Mouse (Mus musculus) heart, adult 18-20 months (tissue): ENCODE results near the gene Pcx. TPM values are rescaled to one million over a fixed set of nuclear protein-coding genes. Genes with fewer than 3 reads are reported as not detected.

ENCODE experiments used
- DNase-seq, 2 experiments: peaks; one replicate each; pipeline ENCODE4 v3.0.0; 2021 to 2022; ENCODE audit warnings: mixed read lengths in 1 of 2
- long read RNA-seq, 2 experiments: library from polyadenylated mRNA; stranded (forward); transcript quantifications; one replicate each; pipeline ENCODE4 v2.0.0; 2021
- total RNA-seq, 2 experiments: library from RNA; stranded (reverse); gene quantifications; 2 replicates each; pipeline ENCODE4 v1.2.3; 2021

Gene Pcx
- total RNA-seq, result 10 to 100 TPM; 44.9 to 96.4 TPM
- long read RNA-seq, experiment 1, full-length matches to known transcripts, result 26 of 82 reads
- long read RNA-seq, experiment 1, partial matches to known transcripts, result 10 of 82 reads
- long read RNA-seq, experiment 1, other reads (novel, unspliced or antisense), result 46 of 82 reads
- long read RNA-seq, experiment 2, full-length matches to known transcripts, result 11 of 93 reads
- long read RNA-seq, experiment 2, partial matches to known transcripts, result 81 of 93 reads
- long read RNA-seq, experiment 2, other reads (novel, unspliced or antisense), result 1 of 93 reads

DNA sequence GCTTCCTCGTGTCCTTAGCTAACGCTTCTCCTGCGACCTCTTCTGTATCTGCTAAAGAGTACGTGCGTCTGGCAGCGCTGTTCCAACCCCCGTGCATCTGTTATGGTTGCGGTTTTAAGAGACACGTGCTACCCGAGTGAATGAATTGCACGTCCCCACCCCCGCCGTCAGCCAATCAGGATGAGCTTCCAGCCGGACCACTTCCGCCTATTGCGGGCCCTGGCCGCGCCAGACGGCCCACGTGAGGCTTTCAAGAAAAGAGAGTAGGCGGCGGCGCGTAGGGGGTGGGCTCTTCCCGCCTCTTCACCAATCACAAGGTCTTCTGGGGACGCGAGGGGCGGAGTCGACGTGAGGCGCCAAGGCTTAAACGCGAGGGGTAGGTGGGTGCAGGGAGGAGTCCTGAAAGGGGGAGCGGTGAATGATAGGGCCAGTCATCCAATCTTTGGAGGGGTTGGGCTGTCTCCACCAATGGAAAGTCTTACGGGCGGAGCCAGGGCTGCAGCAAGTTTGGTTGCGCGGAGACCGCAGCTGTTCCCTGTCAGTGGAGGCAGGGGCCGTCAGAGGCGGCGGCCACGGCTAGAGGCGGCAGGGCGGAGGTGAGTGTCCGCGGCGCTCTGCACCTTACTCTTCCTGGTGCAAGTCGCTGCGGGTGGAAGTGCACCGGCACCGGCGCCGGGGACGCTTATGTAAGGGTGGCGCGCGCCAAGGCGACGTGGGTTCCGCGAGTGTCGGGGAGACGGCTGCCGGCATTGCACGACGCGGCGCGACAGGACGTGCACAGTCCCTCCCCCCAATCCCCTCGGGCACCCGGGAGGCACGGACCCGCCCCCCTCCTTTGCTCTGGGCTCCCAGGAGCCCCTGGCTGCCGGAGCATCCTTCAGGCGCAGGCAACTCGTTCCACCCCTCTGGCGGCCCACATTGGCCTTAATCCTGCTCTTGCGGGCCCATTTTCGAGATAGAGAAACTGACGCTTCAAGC is at the start of gene Pcx:
Gene Pcx, plus strand, starts transcription at position 487 of the 978 bp plus-strand sequence.
- DNase-seq, result peak; percentile 99 to 100

DNA sequence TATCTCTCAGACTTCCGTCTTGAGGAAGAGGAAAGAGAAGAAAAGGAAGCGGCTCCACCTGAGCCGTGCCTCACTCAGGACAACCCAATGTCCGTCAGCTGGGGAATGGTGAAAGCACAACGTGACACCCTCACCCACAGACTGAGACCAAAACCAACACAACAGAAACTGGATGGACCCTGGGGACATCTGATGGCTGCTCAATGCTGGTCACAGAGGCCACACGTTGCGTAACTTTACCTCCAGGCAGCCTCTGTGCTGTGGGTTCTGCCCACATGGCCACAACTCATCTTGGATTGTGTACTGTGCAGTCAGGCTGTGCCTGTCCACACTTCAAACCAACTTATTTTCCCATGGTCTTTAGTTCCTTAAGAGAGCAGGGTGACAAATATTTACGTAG is 48.3 kb upstream of the Pcx start:
- DNase-seq, result no peak

DNA sequence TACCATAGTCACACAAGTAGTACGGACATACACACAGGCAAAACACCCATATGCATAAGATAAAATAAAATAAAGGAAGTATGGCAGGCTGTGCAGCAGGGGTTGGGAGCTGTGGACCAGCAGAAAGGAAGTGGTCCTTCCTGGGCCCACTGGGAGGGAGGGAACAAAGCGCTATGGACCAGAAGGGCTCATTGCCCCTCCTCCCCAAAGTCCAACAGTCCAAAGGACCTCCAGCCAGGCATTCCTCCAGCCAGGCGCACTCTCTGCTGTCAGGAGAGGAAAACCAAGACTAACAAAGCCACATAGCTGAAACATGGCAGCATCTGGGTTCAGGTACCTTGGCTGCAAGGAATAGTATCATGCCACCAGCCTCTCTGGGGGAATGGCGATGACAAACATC is 45.6 kb upstream of the Pcx start:
- no peak for DNase-seq

DNA sequence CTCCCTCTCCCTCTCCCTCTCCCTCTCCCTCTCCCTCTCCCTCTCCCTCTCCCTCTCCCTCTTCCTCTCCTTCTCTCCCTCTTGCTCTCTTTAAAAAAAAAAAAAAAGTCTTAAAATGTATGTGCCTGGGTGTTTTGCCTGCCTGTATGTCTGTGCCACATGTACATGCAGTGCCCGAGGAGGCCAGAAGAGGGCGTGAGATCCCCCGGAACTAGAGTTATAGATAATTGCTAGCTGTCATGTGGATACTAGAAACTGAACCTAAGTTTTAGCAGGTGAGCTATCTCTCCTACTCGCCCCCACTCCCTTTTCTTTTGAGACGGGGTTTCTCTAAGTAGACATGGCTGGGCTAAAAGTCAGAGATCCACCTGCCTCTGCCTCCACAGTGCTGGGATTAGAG is 41.9 kb upstream of the Pcx start:
- no peak for DNase-seq

DNA sequence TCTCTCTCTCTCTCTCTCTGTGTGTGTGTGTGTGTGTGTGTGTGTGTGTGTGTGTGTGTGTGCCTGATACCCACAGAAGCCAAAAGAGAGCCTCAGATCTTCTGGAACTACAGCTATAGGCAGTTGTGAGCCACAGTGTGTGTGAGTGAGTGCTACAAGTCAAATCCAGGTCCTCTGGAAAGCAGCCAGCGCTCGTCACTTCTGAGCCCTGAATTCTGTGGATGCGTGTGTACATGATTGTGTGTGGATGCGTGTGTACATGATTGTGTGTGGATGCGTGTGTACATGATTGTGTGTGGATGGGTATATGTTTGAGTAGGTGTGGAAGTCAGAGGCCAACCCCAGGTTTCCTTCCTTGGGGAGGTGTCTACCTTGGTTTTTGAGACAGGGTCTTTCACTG is 36.7 kb upstream of the Pcx start:
- DNase-seq, result no peak

DNA sequence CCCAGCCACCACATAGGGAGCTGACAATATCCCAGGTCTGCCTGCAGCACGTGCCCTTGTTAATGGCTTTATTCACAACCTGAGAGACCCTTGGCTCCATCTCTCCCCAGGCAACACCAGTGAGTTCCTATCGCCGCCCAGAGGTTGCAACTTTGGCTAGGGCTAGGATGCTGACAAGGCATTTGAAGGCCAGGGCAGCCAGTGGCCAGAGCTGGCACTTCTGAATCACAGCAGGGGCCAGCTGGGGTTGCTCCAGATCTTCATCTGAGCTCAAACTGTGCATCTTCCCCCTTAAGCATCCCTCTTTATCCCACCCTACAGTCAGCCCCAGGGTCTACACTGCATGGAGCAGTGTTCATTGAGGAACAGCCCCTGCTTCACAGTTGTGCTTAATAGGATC is 35.5 kb upstream of the Pcx start:
- DNase-seq, result no peak

DNA sequence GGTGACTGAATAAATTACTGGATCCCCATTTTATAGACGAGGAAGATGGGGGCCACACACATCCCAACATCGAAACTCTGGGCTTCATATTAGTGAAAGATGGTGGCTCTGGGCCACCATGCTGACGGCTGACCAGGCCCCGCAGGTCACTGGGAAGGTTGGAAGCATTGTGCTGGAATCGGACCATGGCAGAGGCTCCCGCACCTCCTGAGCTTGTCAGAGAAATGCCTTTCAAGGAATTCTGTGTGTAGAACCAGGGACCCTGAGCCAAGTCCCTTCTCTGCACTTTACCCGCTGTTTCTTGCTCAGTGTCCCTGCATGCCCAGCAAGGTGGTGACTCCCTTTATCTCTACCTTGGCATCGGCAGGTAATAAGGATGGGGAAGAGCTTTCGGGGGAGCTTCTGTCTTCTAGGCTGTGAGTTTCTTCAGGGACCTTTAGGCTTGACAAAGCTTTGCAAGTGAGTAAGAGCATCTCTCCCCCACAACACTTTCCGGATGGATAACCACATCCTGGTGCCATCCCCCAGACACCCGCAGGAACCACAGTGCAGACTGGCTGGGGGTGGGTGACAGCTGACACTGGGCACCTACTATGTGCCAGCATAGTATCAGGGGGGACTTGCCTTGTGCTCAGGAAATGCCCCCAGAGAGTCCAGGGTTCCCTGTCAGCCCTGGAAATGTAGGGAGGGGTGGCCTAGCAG is 34.9 kb upstream of the Pcx start:
- DNase-seq, result no peak

DNA sequence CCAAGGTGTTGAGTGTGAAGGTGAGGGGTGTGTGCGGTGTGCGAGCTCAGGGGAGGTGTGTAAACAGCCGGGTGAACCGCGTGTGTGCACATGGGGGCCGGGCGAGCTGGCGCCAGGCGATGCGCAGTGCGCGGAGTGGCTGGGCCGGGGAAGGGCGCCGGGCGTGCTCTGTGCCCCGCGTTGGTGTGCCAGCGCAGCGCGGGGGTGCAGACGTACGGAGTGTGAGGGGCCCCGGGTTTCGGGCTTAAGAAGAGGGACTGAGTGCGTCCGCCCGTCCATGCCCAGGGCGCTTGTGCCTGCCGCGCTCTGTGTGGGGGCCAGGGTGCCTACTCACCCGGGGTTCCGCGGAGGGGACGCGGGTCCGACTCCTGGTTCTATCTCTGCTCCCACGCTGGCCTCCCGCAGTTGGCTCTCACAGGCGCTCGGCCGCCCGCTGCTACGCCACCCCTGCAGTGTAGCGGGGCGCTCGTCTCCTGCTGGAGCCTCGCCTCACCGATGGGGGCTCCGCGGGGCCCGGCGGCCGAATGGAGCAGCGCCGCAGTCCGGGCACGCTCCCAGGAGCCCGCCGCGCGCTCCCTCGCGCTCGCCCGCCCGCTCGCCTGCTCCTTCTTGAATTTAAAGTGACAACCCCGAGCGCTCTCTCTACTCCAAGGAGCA is 33.5 kb upstream of the Pcx start:
- peak; percentile 13 to 44 for DNase-seq

DNA sequence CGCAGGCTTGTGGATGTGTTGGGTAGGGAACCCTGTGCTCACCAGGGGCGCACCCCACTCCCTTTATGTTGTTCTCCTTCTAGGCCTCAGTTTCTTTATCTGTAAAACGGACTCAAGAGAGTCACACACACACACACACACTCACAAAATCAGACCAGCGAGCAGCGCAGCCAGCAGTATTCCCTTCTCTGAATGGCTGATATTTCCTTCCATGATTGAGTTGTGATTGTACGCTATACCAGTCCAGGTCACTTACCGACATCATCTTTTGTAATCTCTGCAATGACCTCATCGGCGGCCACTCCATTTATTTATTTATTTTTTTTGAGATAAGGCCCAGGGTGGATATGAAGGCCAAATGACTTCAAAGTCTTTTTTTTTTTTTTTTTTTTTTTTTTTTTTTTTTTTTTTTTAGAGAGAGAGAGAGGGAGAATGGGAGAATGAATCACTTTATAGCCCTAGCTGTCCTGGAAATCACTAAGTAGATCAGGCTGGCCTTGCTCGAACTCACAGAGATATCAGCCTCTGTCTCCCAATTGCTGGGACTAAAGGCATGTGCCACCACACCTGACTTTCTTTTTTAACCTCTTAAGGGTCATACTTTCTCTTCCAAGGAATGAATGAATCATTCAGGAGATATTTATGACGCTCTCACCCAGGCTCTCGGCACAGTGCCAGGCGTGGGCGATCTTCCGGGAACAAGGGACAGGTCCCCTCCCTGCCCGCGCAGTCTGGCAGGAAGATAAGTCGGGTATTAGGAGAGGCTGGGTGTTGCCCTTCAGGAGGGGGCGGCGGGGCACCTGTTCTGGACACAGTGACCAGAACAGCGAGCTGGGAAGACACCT is 32.7 kb upstream of the Pcx start, which contains the start of gene Syt12:
Gene Syt12, minus strand, starts transcription at position 103 of the 845 bp plus-strand sequence.
- peak; percentile 45 to 57 for DNase-seq

DNA sequence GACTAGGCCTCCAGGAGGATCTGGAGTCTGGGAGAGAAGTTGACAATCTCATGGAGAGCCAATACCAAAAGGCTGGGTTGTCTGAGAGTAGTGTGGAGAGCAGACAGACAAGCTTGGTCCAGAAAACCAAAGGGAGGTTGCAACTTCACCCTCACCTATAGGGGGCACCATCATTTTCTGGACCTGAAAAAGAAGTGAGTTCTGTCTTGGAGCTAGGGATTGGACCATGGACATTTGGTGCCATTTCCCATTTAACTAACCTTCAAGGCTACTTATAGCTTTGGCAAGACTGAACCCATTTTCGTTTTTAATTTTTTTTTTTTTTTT is 32.1 kb upstream of the Pcx start:
- DNase-seq, result no peak

DNA sequence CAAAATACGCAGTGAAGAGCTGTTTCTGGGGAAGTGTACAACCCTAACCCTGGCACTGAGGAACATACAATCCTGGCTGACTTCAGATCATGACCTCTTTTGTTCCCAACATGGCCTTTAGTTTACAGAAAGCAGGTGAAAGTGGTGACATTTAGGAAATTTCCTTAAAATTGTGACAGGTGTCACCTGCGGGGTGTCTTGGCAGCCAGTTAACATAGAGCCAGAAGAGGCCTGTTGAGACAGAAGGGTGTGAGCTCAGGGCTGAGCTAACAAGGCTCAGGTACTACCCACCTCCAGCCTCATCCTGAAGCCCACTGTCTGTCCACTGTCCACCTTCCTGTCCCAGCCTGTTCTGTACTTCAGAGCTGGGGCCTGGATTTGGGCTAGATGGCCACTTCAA is 30.2 kb upstream of the Pcx start:
- DNase-seq, result no peak

DNA sequence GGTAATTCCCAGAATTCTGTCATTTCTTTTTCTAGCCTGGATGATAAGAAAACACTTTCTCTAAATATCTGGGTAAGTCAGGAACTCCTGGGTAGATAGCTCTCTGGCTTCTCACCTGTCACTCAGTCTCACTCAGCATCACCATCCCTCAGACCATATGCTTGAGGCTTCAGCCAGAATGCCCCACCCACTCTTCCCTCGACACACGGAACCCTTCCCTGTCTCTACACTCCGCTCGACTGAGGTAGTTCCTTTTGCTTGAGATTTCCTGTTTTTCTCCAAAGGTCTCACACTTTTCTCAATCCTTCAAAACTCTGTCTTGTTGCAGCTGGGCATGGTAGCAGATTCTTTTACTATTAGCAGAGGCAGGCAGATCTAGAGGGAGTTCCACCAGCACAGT is 28.9 kb upstream of the Pcx start:
- DNase-seq, result no peak

DNA sequence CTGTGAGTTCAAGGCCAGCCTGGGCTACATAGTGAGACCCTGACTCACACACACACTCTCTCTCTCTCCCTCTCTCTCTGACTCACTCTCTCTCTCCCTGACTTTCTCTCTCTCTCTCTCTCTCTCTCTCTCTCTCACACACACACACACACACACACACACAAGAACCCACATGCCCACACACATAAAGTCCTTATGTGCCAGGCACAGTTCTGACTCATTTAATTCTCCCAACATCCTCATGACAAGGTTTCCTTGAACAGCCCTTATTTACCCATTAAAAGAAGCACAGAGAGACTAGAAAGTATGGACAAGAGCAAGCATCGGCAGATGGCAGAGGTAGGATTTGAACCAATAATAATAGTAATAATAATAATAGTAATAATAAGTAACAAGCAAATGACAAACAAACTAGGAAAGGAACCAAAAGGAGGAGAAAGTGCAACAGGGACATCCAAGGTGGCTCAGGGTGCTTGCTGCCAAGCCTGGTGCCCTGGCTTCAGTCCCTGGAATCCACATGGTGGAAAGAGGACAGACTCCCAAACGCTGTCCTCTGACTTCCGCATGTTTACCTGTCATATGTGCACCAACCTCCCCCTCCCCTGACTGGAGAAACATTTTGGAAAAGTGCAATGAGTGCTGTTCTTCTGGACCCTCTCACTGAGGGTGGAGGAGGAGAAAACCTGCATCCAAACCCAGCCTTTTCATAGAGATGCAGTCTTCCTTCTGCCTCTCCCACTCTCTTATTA is 28.0 kb upstream of the Pcx start:
- peak; percentile 49 to 61 for DNase-seq

DNA sequence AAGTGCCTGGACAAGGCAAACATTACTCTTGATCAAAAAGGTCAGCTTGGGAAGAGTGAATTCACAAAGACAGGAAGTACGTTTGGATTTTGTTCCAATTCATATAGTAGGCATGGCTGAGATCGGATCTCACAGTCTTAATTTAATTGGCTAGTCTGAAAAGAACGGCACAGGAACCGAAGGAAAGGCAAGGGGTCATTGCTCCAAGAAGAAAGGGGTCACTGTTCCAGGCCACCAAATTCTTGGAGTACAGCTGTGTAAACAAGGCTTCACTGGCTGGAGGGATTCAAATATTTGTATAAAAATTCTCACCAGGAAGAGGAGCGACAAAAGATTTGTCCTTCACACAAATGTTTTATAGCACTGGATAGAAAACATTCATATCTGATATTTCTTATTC is 25.3 kb upstream of the Pcx start:
- peak in 1 of 2 experiments; percentile 14 for DNase-seq

DNA sequence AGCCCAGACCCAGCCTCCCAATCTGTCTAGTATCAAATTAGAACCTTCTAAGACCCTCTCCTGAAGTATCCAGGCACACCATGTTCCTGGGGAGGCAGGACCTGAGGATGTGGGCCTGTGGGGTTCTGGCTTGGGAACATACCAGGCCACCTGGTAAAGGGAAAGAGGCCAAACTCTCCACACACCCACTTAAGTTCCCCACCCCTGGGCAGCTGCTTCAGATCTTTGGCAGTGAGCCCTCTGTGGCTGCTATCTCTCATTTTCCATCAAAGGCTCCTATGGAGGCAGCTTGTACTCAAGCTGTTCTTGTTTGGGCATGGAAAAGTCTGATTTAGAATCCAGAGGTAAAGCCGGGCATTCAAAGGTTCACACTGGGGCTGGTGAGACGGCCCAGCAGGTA is 22.4 kb upstream of the Pcx start:
- DNase-seq, result peak; percentile 28 to 37

DNA sequence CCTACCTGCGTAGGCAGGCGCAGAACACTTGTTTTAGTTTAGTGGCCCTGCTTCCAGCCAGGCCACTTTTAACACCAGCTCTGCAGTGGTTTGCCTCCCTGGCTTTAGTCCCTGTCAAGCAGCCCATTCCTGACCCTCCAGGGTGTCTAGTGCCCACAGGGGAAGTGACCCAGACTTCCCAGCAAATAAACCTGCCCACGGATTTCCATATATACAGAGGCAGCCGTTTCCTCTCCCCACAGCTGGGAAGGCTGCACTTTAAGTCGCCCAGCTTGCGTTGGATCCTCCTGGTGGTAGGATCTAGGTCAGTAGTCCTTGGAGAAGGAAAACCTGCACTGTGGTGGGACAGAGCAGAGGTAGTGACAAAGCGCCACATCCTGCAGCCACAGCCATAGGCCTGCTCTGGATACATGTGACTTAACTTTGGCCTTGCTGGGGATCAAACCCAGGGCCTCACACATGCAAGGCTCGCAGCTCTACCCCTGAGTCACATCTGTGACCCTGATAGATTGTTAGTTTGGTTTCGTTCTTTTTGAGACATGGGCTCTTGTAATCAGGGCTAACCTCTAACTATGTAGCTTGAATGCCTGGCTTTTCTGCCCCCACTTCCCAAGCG is 19.1 kb upstream of the Pcx start:
- no peak for DNase-seq

DNA sequence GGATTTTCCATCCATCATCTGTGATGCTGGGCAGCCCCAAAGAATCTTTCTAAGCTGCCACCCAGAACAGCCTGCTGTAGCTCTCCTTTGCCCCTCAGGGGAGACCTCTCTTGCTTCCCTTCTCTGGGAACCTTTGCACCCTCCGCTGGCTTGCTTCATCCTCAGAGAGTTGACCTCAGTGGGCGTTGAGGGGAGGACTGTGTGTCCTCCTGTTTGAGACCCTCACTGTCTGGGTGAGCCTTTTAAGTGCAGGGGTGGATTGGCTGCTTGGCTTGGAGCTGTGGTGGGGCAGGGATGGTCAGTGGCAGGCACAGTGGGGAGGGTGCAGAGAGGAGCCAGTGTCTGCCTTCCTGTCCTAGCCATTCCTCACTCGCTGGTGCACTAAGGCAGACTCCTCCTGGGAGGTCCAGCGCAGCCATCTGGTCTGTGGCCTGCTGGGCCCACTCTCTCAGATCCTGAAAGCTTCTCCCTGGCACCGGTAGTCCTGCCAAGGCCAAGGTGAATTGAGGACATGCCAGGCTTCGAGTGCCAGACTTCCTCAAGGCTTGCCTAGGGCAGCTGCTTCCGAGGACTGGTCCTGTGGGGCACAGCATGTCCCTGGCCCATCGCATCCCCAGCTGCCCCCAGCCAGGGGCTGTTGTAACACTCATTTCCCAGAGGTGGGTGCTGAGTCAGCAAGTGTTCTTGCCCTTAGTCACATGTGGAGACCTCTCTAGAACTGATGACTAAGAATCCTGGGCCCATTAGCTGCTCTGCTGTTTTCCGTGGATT is 17.6 kb upstream of the Pcx start:
- DNase-seq, result peak; percentile 68 to 80

DNA sequence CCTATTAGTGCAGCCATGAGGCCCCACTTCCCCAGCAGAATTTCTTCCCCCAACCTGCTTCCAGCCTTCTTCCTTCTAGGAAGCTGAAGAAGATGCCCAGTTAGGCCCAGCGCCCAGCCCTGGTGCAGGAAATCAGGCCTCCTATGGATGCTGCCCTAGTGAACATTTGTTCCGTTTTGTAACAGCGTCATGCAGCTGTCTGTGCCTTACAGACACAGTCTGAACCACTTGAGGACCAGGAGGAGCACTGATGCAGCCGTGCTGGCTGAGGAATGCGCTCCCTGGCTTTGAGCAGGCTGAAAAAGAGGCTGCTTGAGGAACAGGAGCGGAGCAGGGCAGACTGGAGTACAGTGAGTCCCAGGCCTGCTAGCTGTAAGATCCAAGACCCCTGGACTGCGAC is 15.6 kb upstream of the Pcx start:
- DNase-seq, result no peak

DNA sequence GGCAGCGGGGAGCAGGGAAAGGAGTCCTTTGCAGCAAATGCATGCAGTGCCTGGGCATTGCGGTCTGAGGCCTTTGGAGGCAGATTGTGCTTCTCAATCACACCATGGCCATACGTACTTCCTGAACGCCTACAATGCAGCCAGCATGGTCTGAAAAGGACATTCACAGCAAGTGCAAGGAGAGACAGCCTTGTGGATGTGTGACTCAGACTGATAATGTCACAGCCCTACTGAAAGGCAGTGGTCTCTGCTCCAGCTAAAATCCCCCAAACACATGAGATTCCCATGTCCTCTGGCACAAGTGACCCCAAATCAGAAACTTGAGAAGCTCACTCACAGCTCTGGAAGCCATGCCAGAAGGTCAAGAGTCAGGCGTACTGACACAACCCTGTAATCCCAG is 14.5 kb upstream of the Pcx start:
- DNase-seq, result no peak
